Mouse (Mus musculus): Measurements from ENCODE around the gene Gdpd5.

Gdpd5 gene

GRCm38 (mm10) chr7:99381214-99382087 lies at the start of gene Gdpd5:
TSS of gene Gdpd5 (plus strand) at chr7:99381414.
- DNase-seq = peak; percentile 95

GRCm38 (mm10) chr7:99332774-99333480 lies 48.3 kb upstream of the Gdpd5 start:
- peak; percentile 78 for DNase-seq

- DNase-seq = no peak
These were observed 40.5 kb upstream of the Gdpd5 start for GRCm38 (mm10) chr7:99340736-99341135.

- no peak for DNase-seq
These were observed 37.6 kb upstream of the Gdpd5 start for GRCm38 (mm10) chr7:99343577-99343976.

GRCm38 (mm10) chr7:99347268-99347667 lies 33.9 kb upstream of the Gdpd5 start:
- no peak for DNase-seq

- no peak for DNase-seq
These were observed 32.3 kb upstream of the Gdpd5 start for GRCm38 (mm10) chr7:99348883-99349282.

GRCm38 (mm10) chr7:99349782-99350720 lies 31.2 kb upstream of the Gdpd5 start:
- DNase-seq = no peak

GRCm38 (mm10) chr7:99351104-99351801 lies 30.0 kb upstream of the Gdpd5 start:
- DNase-seq = peak; percentile 9

GRCm38 (mm10) chr7:99351802-99352517 lies 29.3 kb upstream of the Gdpd5 start:
- DNase-seq = peak; percentile 12

- DNase-seq = peak; percentile 78
These were observed 28.5 kb upstream of the Gdpd5 start, which contains the start of gene Serpinh1 for GRCm38 (mm10) chr7:99352526-99353400. TSS of gene Serpinh1 (minus strand) at chr7:99353239.

GRCm38 (mm10) chr7:99355731-99356131 lies 25.5 kb upstream of the Gdpd5 start:
- DNase-seq = peak; percentile 62

- peak; percentile 35 for DNase-seq
These were observed 24.8 kb upstream of the Gdpd5 start for GRCm38 (mm10) chr7:99356244-99356930.

GRCm38 (mm10) chr7:99357201-99357600 lies 24.0 kb upstream of the Gdpd5 start:
- DNase-seq = peak; percentile 25

- DNase-seq = no peak
These were observed 22.8 kb upstream of the Gdpd5 start for GRCm38 (mm10) chr7:99358371-99358770.

- peak; percentile 77 for DNase-seq
These were observed 21.0 kb upstream of the Gdpd5 start for GRCm38 (mm10) chr7:99360021-99360802.

- no peak for DNase-seq
These were observed 20.3 kb upstream of the Gdpd5 start for GRCm38 (mm10) chr7:99360803-99361414.

- DNase-seq = no peak
These were observed 19.1 kb upstream of the Gdpd5 start for GRCm38 (mm10) chr7:99362137-99362536.

- DNase-seq = peak; percentile 49
These were observed 16.1 kb upstream of the Gdpd5 start for GRCm38 (mm10) chr7:99365069-99365468.
